Mouse (Mus musculus) limb, embryonic 14.5 days (tissue): ENCODE results near the gene Mrps6. TPM values are rescaled to one million over a fixed set of nuclear protein-coding genes. Genes with fewer than 3 reads are reported as not detected.

Experiments used
- ATAC-seq: fragments of 200-750 bp; cut with Nextera tagmentation; 2 replicates; pipeline ENCODE4 v1.8.0; 2017; ENCODE audit warnings: low read depth, moderate number of reproducible peaks, moderate TSS enrichment; ENCODE audit not compliant: low FRiP score
- DNase-seq: peaks from one replicate; pipeline ENCODE4 v3.0.0-alpha.2; 2015; ENCODE audit warnings: low spot score
- H3K27ac ChIP-seq: fragments of 300-500 bp; sonication (generic); replicated peaks from 2 replicates; pipeline ENCODE4 v1.5.1; 2014; ENCODE audit warnings: low read depth, mild to moderate bottlenecking, low read length, moderate library complexity, mixed read lengths
- H3K27me3 ChIP-seq: fragments of 300-500 bp; sonication (generic); 2 replicates; pipeline ENCODE4 v1.6.1; 2014; ENCODE audit warnings: low read length, mixed read lengths; ENCODE audit not compliant: control insufficient read depth, insufficient read depth
- H3K36me3 ChIP-seq: fragments of 300-500 bp; sonication (generic); 2 replicates; pipeline ENCODE4 v1.6.1; 2014; ENCODE audit warnings: mild to moderate bottlenecking, low read length, moderate library complexity, mixed read lengths; ENCODE audit not compliant: control insufficient read depth, insufficient read depth
- H3K4me1 ChIP-seq: fragments of 300-500 bp; sonication (generic); 2 replicates; pipeline ENCODE4 v1.6.1; 2014; ENCODE audit warnings: antibody characterized with exemption, low read length, mixed read lengths; ENCODE audit not compliant: control insufficient read depth, insufficient read depth
- H3K4me2 ChIP-seq: fragments of 300-500 bp; sonication (generic); replicated peaks from 2 replicates; pipeline ENCODE4 v1.6.1; 2014; ENCODE audit warnings: low read depth, mild to moderate bottlenecking, low read length, moderate library complexity; ENCODE audit not compliant: severe bottlenecking
- H3K4me3 ChIP-seq: fragments of 300-500 bp; sonication (generic); replicated peaks from 2 replicates; pipeline ENCODE4 v1.5.1; 2014; ENCODE audit warnings: low read length
- H3K9ac ChIP-seq: fragments of 300-500 bp; sonication (generic); 2 replicates; pipeline ENCODE4 v1.6.1; 2014; ENCODE audit warnings: mild to moderate bottlenecking, low read depth, low read length, moderate library complexity; ENCODE audit not compliant: severe bottlenecking
- H3K9me3 ChIP-seq: fragments of 300-500 bp; sonication (generic); 2 replicates; pipeline ENCODE4 v1.6.1; 2016; ENCODE audit warnings: low read length; ENCODE audit not compliant: control insufficient read depth
- POLR2A ChIP-seq: fragments of 200-500 bp; IDR thresholded peaks from 2 replicates; pipeline ENCODE4 v1.8.0; 2012; ENCODE audit warnings: inconsistent platforms, mild to moderate bottlenecking, moderate library complexity, borderline replicate concordance; ENCODE audit not compliant: insufficient read depth, insufficient read length; ENCODE audit errors: extremely low read depth
- WGBS: fragments of 180-500 bp; shearing (Covaris S2); extraction: QIAGEN DNeasy Blood & Tissue Kit; methylation state at CpG from one replicate; pipeline ENCODE4 v1.1.7; 2014; 5-methylcytosine and 5-hydroxymethylcytosine counted together
- polyA plus RNA-seq, 2 experiments: library from polyadenylated mRNA; depleted of rRNA in 1 of 2; stranded (reverse) in 1 of 2; unstranded in 1 of 2; fragments of >200 nt; fragmentation: Nextera tagmentation in 1 of 2; extraction: Ambion mirVana in 1 of 2; gene quantifications; 2 replicates each; pipeline versions ENCODE4 v1.2.1 to v1.2.3; 2012 to 2014

The Mrps6 gene
- polyA plus RNA-seq, 2 experiments: 49.5 to 101 TPM

- Histone ChIP-seq H3K36me3 (peaks cover 23% of the 10 kb centered on the region), H3K4me2 (no peak overlapping the region), H3K4me1 (peaks cover 5% of the 10 kb centered on the region), H3K27ac (no peak overlapping the region), H3K27me3 (no peaks in the 10 kb centered on the region), H3K4me3 (no peak overlapping the region), H3K9ac (no peak overlapping the region), H3K9me3 (no peaks in the 10 kb centered on the region)
- WGBS: 62% methylated on average over 9 of the region's 9 CpGs
- no peak for DNase-seq
- ATAC-seq: no peak
- no peak for TF ChIP-seq POLR2A
These were observed 45.7 kb downstream of the Mrps6 start for GRCm38 (mm10) chr16:92103572-92104331.

DNA sequence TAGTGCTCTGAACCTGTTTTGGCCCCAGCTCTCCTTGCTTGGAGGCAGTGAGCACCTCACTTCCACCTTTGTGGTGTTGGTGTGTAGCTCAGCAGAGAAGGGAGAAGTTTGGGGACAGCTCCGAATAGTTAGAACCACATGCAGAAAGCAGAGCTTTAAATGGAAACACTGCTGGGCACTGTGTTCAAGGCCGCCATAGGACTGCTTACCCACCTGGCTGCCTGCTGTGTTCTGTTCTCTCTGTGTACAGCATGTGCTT, 46.2 kb downstream of the Mrps6 start:
- no peak for TF ChIP-seq POLR2A
- WGBS: 87% methylated on average over 2 of the region's 2 CpGs
- Histone ChIP-seq H3K9ac (no peak overlapping the region), H3K4me1 (peaks cover under 1% of the 10 kb centered on the region; the same call in 1 of the 2 replicates), H3K9me3 (no peaks in the 10 kb centered on the region), H3K4me3 (no peak overlapping the region), H3K27me3 (no peaks in the 10 kb centered on the region), H3K27ac (no peak overlapping the region), H3K36me3 (peaks cover 23% of the 10 kb centered on the region), H3K4me2 (no peak overlapping the region)
- no peak for DNase-seq
- ATAC-seq: no peak

- ATAC-seq (no peak), DNase-seq (no peak)
- H3K9me3 ChIP-seq: no peaks in the 10 kb centered on the region
- 100% methylated on average over 2 of the region's 2 CpGs for WGBS
- no peak overlapping the region for H3K4me3 ChIP-seq
- no peak overlapping the region for H3K27ac ChIP-seq
- TF ChIP-seq POLR2A: no peak
- H3K9ac ChIP-seq: no peak overlapping the region
- no peaks in the 10 kb centered on the region for H3K4me1 ChIP-seq
- H3K36me3 ChIP-seq: peaks cover 21% of the 10 kb centered on the region
- no peaks in the 10 kb centered on the region for H3K27me3 ChIP-seq
- no peak overlapping the region for H3K4me2 ChIP-seq
These were observed 46.9 kb downstream of the Mrps6 start for GRCm38 (mm10) chr16:92104951-92105350.

GRCm38 (mm10) chr16:92105631-92106030, 47.6 kb downstream of the Mrps6 start:
- peaks cover 14% of the 10 kb centered on the region for H3K36me3 ChIP-seq
- no peak overlapping the region for H3K9ac ChIP-seq
- DNase-seq (no peak), ATAC-seq (no peak)
- H3K4me1 ChIP-seq: no peaks in the 10 kb centered on the region
- no peaks in the 10 kb centered on the region for H3K9me3 ChIP-seq
- no peak overlapping the region for H3K4me3 ChIP-seq
- H3K4me2 ChIP-seq: no peak overlapping the region
- 76% methylated on average over 3 of the region's 3 CpGs for whole genome bisulfite sequencing
- no peak for TF ChIP-seq POLR2A
- no peaks in the 10 kb centered on the region for H3K27me3 ChIP-seq
- no peak overlapping the region for H3K27ac ChIP-seq

DNA sequence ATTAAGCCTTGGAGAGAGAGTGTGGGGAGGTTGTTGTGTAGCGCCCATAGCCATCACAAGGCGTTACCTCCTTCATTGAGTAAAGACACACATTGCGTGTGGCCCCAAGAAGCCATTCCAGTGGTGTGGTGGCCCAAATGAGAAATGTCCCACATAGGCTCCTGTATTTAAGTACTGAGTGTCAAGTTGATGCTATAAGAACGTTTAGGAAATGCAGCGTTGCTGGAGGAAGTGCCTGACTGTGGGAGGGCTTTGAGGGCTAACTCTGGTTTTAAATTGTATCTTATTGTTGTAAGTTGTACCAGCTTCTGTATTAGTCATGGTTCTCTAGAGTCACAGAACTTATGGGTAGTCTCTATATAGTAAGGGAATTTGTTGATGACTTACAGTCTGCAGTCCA, 49.3 kb downstream of the Mrps6 start:
- H3K9me3 ChIP-seq: no peaks in the 10 kb centered on the region
- no peaks in the 10 kb centered on the region for H3K4me1 ChIP-seq
- ATAC-seq (no peak), DNase-seq (no peak)
- no peak overlapping the region for H3K4me3 ChIP-seq
- TF ChIP-seq POLR2A: no peak
- H3K36me3 ChIP-seq: peaks cover 12% of the 10 kb centered on the region; the same call in 1 of the 2 replicates
- WGBS: 89% methylated on average over 5 of the region's 5 CpGs
- no peak overlapping the region for H3K4me2 ChIP-seq
- no peaks in the 10 kb centered on the region for H3K27me3 ChIP-seq
- no peak overlapping the region for H3K9ac ChIP-seq
- H3K27ac ChIP-seq: no peak overlapping the region
